Mouse (Mus musculus) retina, embryonic 14.5 days (tissue): ENCODE measurements around the gene Lancl3.

ENCODE experiments used
- DNase-seq: peaks from one replicate; pipeline ENCODE4 v3.0.0-alpha.2; 2015; ENCODE audit warnings: low spot score

The Lancl3 gene

GRCm38 (mm10) chrX:9199761-9200371 lies at the start of gene Lancl3:
Lancl3 (plus strand) TSS chrX:9199902.
- DNase-seq, result peak; percentile 34

- no peak for DNase-seq
Measured at GRCm38 (mm10) chrX:9179011-9179410, 20.7 kb upstream of the Lancl3 start.

GRCm38 (mm10) chrX:9181570-9181969 lies 18.1 kb upstream of the Lancl3 start:
- no peak for DNase-seq

- peak; percentile 46 for DNase-seq
Measured at GRCm38 (mm10) chrX:9200380-9200917, 747 bp downstream of the Lancl3 start.

GRCm38 (mm10) chrX:9201954-9202353 lies 2.3 kb downstream of the Lancl3 start:
- no peak for DNase-seq

GRCm38 (mm10) chrX:9202781-9203405 lies 3.2 kb downstream of the Lancl3 start:
- DNase-seq, result no peak

GRCm38 (mm10) chrX:9205121-9205520 lies 5.4 kb downstream of the Lancl3 start:
- DNase-seq, result no peak

GRCm38 (mm10) chrX:9216244-9216643 lies 16.5 kb downstream of the Lancl3 start:
- no peak for DNase-seq

GRCm38 (mm10) chrX:9219570-9219969 lies 19.9 kb downstream of the Lancl3 start:
- DNase-seq, result no peak

GRCm38 (mm10) chrX:9221206-9221605 lies 21.5 kb downstream of the Lancl3 start:
- peak; percentile 48 for DNase-seq

GRCm38 (mm10) chrX:9221736-9222135 lies 22.0 kb downstream of the Lancl3 start:
- DNase-seq, result no peak

GRCm38 (mm10) chrX:9222412-9223221 lies 22.9 kb downstream of the Lancl3 start:
- DNase-seq, result no peak

- no peak for DNase-seq
Measured at GRCm38 (mm10) chrX:9227105-9227504, 27.4 kb downstream of the Lancl3 start.

GRCm38 (mm10) chrX:9240737-9241591 lies 41.3 kb downstream of the Lancl3 start:
- no peak for DNase-seq

GRCm38 (mm10) chrX:9243381-9243864 lies 43.7 kb downstream of the Lancl3 start:
- no peak for DNase-seq

GRCm38 (mm10) chrX:9244603-9245336 lies 45.1 kb downstream of the Lancl3 start:
- DNase-seq, result no peak

GRCm38 (mm10) chrX:9248911-9249310 lies 49.2 kb downstream of the Lancl3 start:
- peak; percentile 31 for DNase-seq

- DNase-seq, result no peak
Measured at GRCm38 (mm10) chrX:9253990-9254389, 54.3 kb downstream of the Lancl3 start.

- DNase-seq, result no peak
Measured at GRCm38 (mm10) chrX:9254901-9255300, 55.2 kb downstream of the Lancl3 start.

- DNase-seq, result no peak
Measured at GRCm38 (mm10) chrX:9256766-9257165, 57.1 kb downstream of the Lancl3 start, which contains the start of gene Gm14862. Gm14862 (minus strand) TSS chrX:9256899.

- DNase-seq, result no peak
Measured at GRCm38 (mm10) chrX:9257831-9258230, 58.1 kb downstream of the Lancl3 start.
